Mouse (Mus musculus): ENCODE data around the gene 4930519G04Rik.
A peak's percentile ranks its signal among the peaks of the same experiment; 100 is the strongest.
"Not testable (repeated sequence)": the region's sequence is repeated elsewhere in the genome, so short reads cannot be mapped to it uniquely, and the experiment has no call there.

Gene 4930519G04Rik

GRCm38 (mm10) chr5:114853364-114853763 lies at the start of gene 4930519G04Rik:
Gene 4930519G04Rik (plus strand): TSS chr5:114853664.
- DNase-seq, result not testable (repeated sequence)

GRCm38 (mm10) chr5:114804335-114804734 lies 49.1 kb upstream of the 4930519G04Rik start:
- no peak for DNase-seq

- peak; percentile 52 for DNase-seq
Measured at GRCm38 (mm10) chr5:114804958-114805357, 48.5 kb upstream of the 4930519G04Rik start.

- DNase-seq, result peak; percentile 40
Measured at GRCm38 (mm10) chr5:114805436-114806350, 47.8 kb upstream of the 4930519G04Rik start.

- DNase-seq, result no peak
Measured at GRCm38 (mm10) chr5:114806636-114807035, 46.8 kb upstream of the 4930519G04Rik start.

- DNase-seq, result no peak
Measured at GRCm38 (mm10) chr5:114807063-114807462, 46.4 kb upstream of the 4930519G04Rik start.

GRCm38 (mm10) chr5:114807468-114807867 lies 46.0 kb upstream of the 4930519G04Rik start:
- no peak for DNase-seq

- no peak for DNase-seq
Measured at GRCm38 (mm10) chr5:114807893-114808292, 45.6 kb upstream of the 4930519G04Rik start.

GRCm38 (mm10) chr5:114808385-114808784 lies 45.1 kb upstream of the 4930519G04Rik start:
- DNase-seq, result no peak

- no peak for DNase-seq
Measured at GRCm38 (mm10) chr5:114809181-114809756, 44.2 kb upstream of the 4930519G04Rik start.

GRCm38 (mm10) chr5:114809826-114810225 lies 43.6 kb upstream of the 4930519G04Rik start:
- no peak for DNase-seq

GRCm38 (mm10) chr5:114813525-114814181 lies 39.8 kb upstream of the 4930519G04Rik start:
- DNase-seq, result peak; percentile 92

- no peak for DNase-seq
Measured at GRCm38 (mm10) chr5:114816599-114816998, 36.9 kb upstream of the 4930519G04Rik start.

GRCm38 (mm10) chr5:114818124-114818523 lies 35.3 kb upstream of the 4930519G04Rik start:
- DNase-seq, result no peak

- DNase-seq, result peak; percentile 84
Measured at GRCm38 (mm10) chr5:114822796-114823688, 30.4 kb upstream of the 4930519G04Rik start, which contains the start of gene 1500011B03Rik. Gene 1500011B03Rik (minus strand): TSS chr5:114823468.

- DNase-seq, result peak; percentile 60
Measured at GRCm38 (mm10) chr5:114824197-114824596, 29.3 kb upstream of the 4930519G04Rik start.

GRCm38 (mm10) chr5:114825978-114826691 lies 27.3 kb upstream of the 4930519G04Rik start:
- DNase-seq, result peak; percentile 92

- no peak for DNase-seq
Measured at GRCm38 (mm10) chr5:114827427-114827826, 26.0 kb upstream of the 4930519G04Rik start.

GRCm38 (mm10) chr5:114829740-114830139 lies 23.7 kb upstream of the 4930519G04Rik start:
- DNase-seq, result no peak

- DNase-seq, result no peak
Measured at GRCm38 (mm10) chr5:114836886-114837285, 16.6 kb upstream of the 4930519G04Rik start.

- DNase-seq, result not testable (repeated sequence)
Measured at GRCm38 (mm10) chr5:114840481-114840880, 13.0 kb upstream of the 4930519G04Rik start.

- DNase-seq, result not testable (repeated sequence)
Measured at GRCm38 (mm10) chr5:114842155-114842554, 11.3 kb upstream of the 4930519G04Rik start.
